ENCODE assay signal across 11 mouse cellular contexts in genomic region chr11:116254627-116255026, GRCm38 (mm10). TPM values are rescaled to one million over a fixed set of nuclear protein-coding genes. Genes with fewer than 3 reads are reported as not detected.
DNase-seq lines count a peak whose midpoint lies in the region; ATAC-seq and TF ChIP-seq lines count a peak whose summit lies in the region.
"Had no signal": no experiment of that assay in that cellular context is flagged by ENCODE, and none has a peak within 500 bp of the region (broad histone marks: within the 10 kb centered on the region; RNA-seq: fewer than 3 reads in every experiment).

No protein-coding gene starts in this region.

- peaks cover 87% of the 10 kb centered on the region for H3K36me3 ChIP-seq in intestine, postnatal 0 days (ENCODE audit: control insufficient read depth, insufficient read depth)
- peaks cover 38% of the 10 kb centered on the region for H3K36me3 ChIP-seq in intestine, embryonic 16.5 days (ENCODE audit: control insufficient read depth, insufficient read depth, low read length)

- no peak for ATAC-seq in intestine, postnatal 0 days
- ATAC-seq in intestine, embryonic 16.5 days = no peak
- ATAC-seq in monocyte, adult 5-6 weeks (replicated peaks; ENCODE audit: insufficient number of reproducible peaks, low FRiP score, low TSS enrichment, poor library complexity, severe bottlenecking) = 0 out of 2 replicates have a peak, but pooled peaks have one; percentile 46
- ATAC-seq: intestine, embryonic 15.5 days had no signal

- H3K9me3 ChIP-seq in intestine, postnatal 0 days (ENCODE audit: control insufficient read depth) = no peaks in the 10 kb centered on the region
- H3K9me3 ChIP-seq in intestine, embryonic 16.5 days (ENCODE audit: control insufficient read depth, low read length) = no peaks in the 10 kb centered on the region
- H3K9me3 ChIP-seq: intestine, embryonic 15.5 days; liver, embryonic 15.5 days had no signal

- H3K27me3 ChIP-seq in intestine, postnatal 0 days (replicated peaks; ENCODE audit: control insufficient read depth, insufficient read depth, low read length) = no peaks in the 10 kb centered on the region
- H3K27me3 ChIP-seq in intestine, embryonic 16.5 days (replicated peaks; ENCODE audit: control insufficient read depth, insufficient read depth, low read length) = no peaks in the 10 kb centered on the region
- H3K27me3 ChIP-seq: intestine, embryonic 15.5 days; liver, embryonic 15.5 days had no signal

- TF ChIP-seq CTCF in intestine, postnatal 0 days (IDR thresholded peaks at IDR 0.05; ENCODE audit: low read depth) = no peak
- TF ChIP-seq CTCF in bone marrow, adult 2 months (IDR thresholded peaks at IDR 0.05; ENCODE audit: control insufficient read depth, insufficient read depth, low read length) = no peak
- TF ChIP-seq CTCF in gastrocnemius, adult 2 months (IDR thresholded peaks at IDR 0.05) = no peak

- 61% methylated on average over 9 of the region's 9 CpGs for whole genome bisulfite sequencing in intestine, postnatal 0 days
- 75% methylated on average over 9 of the region's 9 CpGs for WGBS in intestine, embryonic 16.5 days
- WGBS in bone marrow, adult 2 months = 10% methylated on average over 9 of the region's 9 CpGs

- no peak overlapping the region for H3K4me3 ChIP-seq in intestine, postnatal 0 days (ENCODE audit: low read depth, low read length)
- no peak overlapping the region for H3K4me3 ChIP-seq in intestine, embryonic 16.5 days (ENCODE audit: low read length)
- H3K4me3 ChIP-seq in bone marrow, adult 2 months (replicated peaks; ENCODE audit: control insufficient read depth, low read depth, low read length) = no peak overlapping the region
- no peak overlapping the region for H3K4me3 ChIP-seq in gastrocnemius, adult 2 months
- H3K4me3 ChIP-seq: intestine, embryonic 15.5 days; liver, embryonic 15.5 days had no signal

- intact Hi-C loops in gastrocnemius, adult 2 months (cut with DNase I) = no loop called here

- peak overlapping the region; percentile 50 for H3K27ac ChIP-seq in intestine, postnatal 0 days (ENCODE audit: low read depth, low read length)
- no peak overlapping the region for H3K27ac ChIP-seq in intestine, embryonic 16.5 days (ENCODE audit: low read length)
- H3K27ac ChIP-seq in bone marrow, adult 2 months (ENCODE audit: control insufficient read depth, insufficient read depth, low read depth, low read length, poor library complexity) = peak overlapping the region; percentile 54; the same call in 1 of the 2 replicates
- H3K27ac ChIP-seq in gastrocnemius, adult 2 months = no peak overlapping the region
- H3K27ac ChIP-seq: intestine, embryonic 15.5 days; liver, embryonic 15.5 days had no signal

- no peak for TF ChIP-seq POLR2A in bone marrow, adult 2 months (IDR thresholded peaks at IDR 0.05; ENCODE audit: borderline replicate concordance, control insufficient read depth, low read depth, low read length)

- H3K4me2 ChIP-seq in intestine, postnatal 0 days (replicated peaks; ENCODE audit: low read depth) = no peak overlapping the region
- no peak overlapping the region for H3K4me2 ChIP-seq in intestine, embryonic 16.5 days (ENCODE audit: low read depth, low read length)
- H3K4me2 ChIP-seq: intestine, embryonic 15.5 days; liver, embryonic 15.5 days had no signal

- no peaks in the 10 kb centered on the region; the same call in 1 of the 2 replicates for H3K4me1 ChIP-seq in intestine, postnatal 0 days (replicated peaks; ENCODE audit: control insufficient read depth, insufficient read depth, low read length)
- H3K4me1 ChIP-seq in intestine, embryonic 16.5 days (ENCODE audit: control insufficient read depth, insufficient read depth, low read length) = no peaks in the 10 kb centered on the region
- peaks cover 6% of the 10 kb centered on the region for H3K4me1 ChIP-seq in bone marrow, adult 2 months (ENCODE audit: control insufficient read depth, insufficient read depth, low read length)

- peak; percentile 46 to 62 for DNase-seq in kidney, postnatal 4 days
- no peak for DNase-seq in gastrocnemius, adult 2 months
- DNase-seq in urinary bladder, postnatal 10 days (ENCODE audit: low spot score) = no peak
- no peak for DNase-seq in cerebellum, adult 18-20 months
- DNase-seq: adrenal gland, postnatal 25 days had no signal

- no peak overlapping the region for H3K9ac ChIP-seq in intestine, postnatal 0 days (ENCODE audit: low read depth, low read length)
- no peak overlapping the region for H3K9ac ChIP-seq in intestine, embryonic 16.5 days (ENCODE audit: low read depth, low read length)
- H3K9ac ChIP-seq: intestine, embryonic 15.5 days; liver, embryonic 15.5 days had no signal

RNA-seq across cellular contexts. Expression of gene Evpl, which starts 16.8 kb away (rescaled TPM):
- polyA plus RNA-seq in intestine, postnatal 0 days (2015; fragmentation: Nextera tagmentation; extraction: Ambion mirVana) = 1.2 and 1.3 TPM in 2 replicates
- 1.9 and 2.5 TPM in 2 replicates for polyA plus RNA-seq in intestine, embryonic 16.5 days (2015; fragmentation: Nextera tagmentation; extraction: Ambion mirVana)
- 0.30 TPM in 1 of 2 replicates, not detected in the other for polyA plus RNA-seq in bone marrow, adult 2 months (2011; ENCODE audit: insufficient read depth, insufficient read length, low replicate concordance, missing spikeins)
- 0.21 TPM in 1 of 3 replicates, not detected in the others for total RNA-seq in monocyte, adult 5-6 weeks (2017)
- under 1 TPM in 1 of 2 experiments, not detected in 1; 0.14 TPM for total RNA-seq in gastrocnemius, adult 2 months (2021)

RNA-seq across cellular contexts. Expression of gene Srp68, which starts 19.4 kb away (rescaled TPM):
- polyA plus RNA-seq in intestine, postnatal 0 days (2015; fragmentation: Nextera tagmentation; extraction: Ambion mirVana) = 45.2 and 48.7 TPM in 2 replicates
- 90.9 and 94.8 TPM in 2 replicates for polyA plus RNA-seq in intestine, embryonic 16.5 days (2015; fragmentation: Nextera tagmentation; extraction: Ambion mirVana)
- polyA plus RNA-seq in bone marrow, adult 2 months (2011; ENCODE audit: insufficient read depth, insufficient read length, low replicate concordance, missing spikeins) = 23.8 and 44.5 TPM in 2 replicates
- 18.0 to 34.3 TPM (median 25.7 TPM) in 3 replicates for total RNA-seq in monocyte, adult 5-6 weeks (2017)
- total RNA-seq in gastrocnemius, adult 2 months (2021) = 10 to 100 TPM; 87.7 to 89.2 TPM

RNA-seq across cellular contexts. Expression of gene Galr2, which starts 26.1 kb away (rescaled TPM):
- polyA plus RNA-seq in intestine, postnatal 0 days (2015; fragmentation: Nextera tagmentation; extraction: Ambion mirVana) = 0.10 and 0.29 TPM in 2 replicates
- polyA plus RNA-seq in intestine, embryonic 16.5 days (2015; fragmentation: Nextera tagmentation; extraction: Ambion mirVana) = 0.16 and 0.31 TPM in 2 replicates
- not detected in 2 replicates for polyA plus RNA-seq in bone marrow, adult 2 months (2011; ENCODE audit: insufficient read depth, insufficient read length, low replicate concordance, missing spikeins)
- total RNA-seq in monocyte, adult 5-6 weeks (2017) = not detected in 3 replicates
- under 1 TPM in 1 of 2 experiments, not detected in 1; 0.33 TPM for total RNA-seq in gastrocnemius, adult 2 months (2021)
- total RNA-seq: adrenal gland, postnatal 25 days had no signal
- polyA plus RNA-seq: liver, embryonic 15.5 days had no signal

RNA-seq across cellular contexts. Expression of gene Exoc7, which starts 52.4 kb away (rescaled TPM):
- polyA plus RNA-seq in intestine, postnatal 0 days (2015; fragmentation: Nextera tagmentation; extraction: Ambion mirVana) = 44.6 and 49.2 TPM in 2 replicates
- 52.5 and 54.6 TPM in 2 replicates for polyA plus RNA-seq in intestine, embryonic 16.5 days (2015; fragmentation: Nextera tagmentation; extraction: Ambion mirVana)
- 39.1 and 47.2 TPM in 2 replicates for polyA plus RNA-seq in bone marrow, adult 2 months (2011; ENCODE audit: insufficient read depth, insufficient read length, low replicate concordance, missing spikeins)
- total RNA-seq in monocyte, adult 5-6 weeks (2017) = 39.7 to 67.5 TPM (median 48.1 TPM) in 3 replicates
- total RNA-seq in gastrocnemius, adult 2 months (2021) = 100 to 1,000 TPM in 1 of 2 experiments, 10 to 100 TPM in 1; 74.1 to 106 TPM

RNA-seq across cellular contexts. Expression of gene Acox1, which starts 55.8 kb away (rescaled TPM):
- polyA plus RNA-seq in intestine, postnatal 0 days (2015; fragmentation: Nextera tagmentation; extraction: Ambion mirVana) = 98.9 and 114 TPM in 2 replicates
- polyA plus RNA-seq in intestine, embryonic 16.5 days (2015; fragmentation: Nextera tagmentation; extraction: Ambion mirVana) = 85.5 and 104 TPM in 2 replicates
- polyA plus RNA-seq in bone marrow, adult 2 months (2011; ENCODE audit: insufficient read depth, insufficient read length, low replicate concordance, missing spikeins) = 9.8 and 20.0 TPM in 2 replicates
- total RNA-seq in monocyte, adult 5-6 weeks (2017) = 26.1 to 35.6 TPM (median 28.5 TPM) in 3 replicates
- total RNA-seq in gastrocnemius, adult 2 months (2021) = 100 to 1,000 TPM in 1 of 2 experiments, 10 to 100 TPM in 1; 79.8 to 118 TPM

Comparison
In these comparisons a context has a peak if more than half of its experiments do, and no peak if none do; other contexts are left out.
1. H3K27ac ChIP-seq: peak in intestine, postnatal 0 days (single experiment) and bone marrow, adult 2 months (single experiment); none in intestine, embryonic 16.5 days (single experiment) and gastrocnemius, adult 2 months (single experiment).
2. DNase-seq: peak in kidney, postnatal 4 days (2 of 2); none in gastrocnemius, adult 2 months (single experiment), urinary bladder, postnatal 10 days (single experiment) and cerebellum, adult 18-20 months (0 of 2).